Mouse (Mus musculus) lung, postnatal 0 days (tissue): ENCODE data around the gene Aasdh.

Experiments
- CTCF ChIP-seq: IDR thresholded peaks from 2 replicates; pipeline ENCODE4 v1.5.1; 2016; ENCODE audit warnings: antibody characterized with exemption, mild to moderate bottlenecking
- EP300 ChIP-seq: IDR thresholded peaks from 2 replicates; pipeline ENCODE4 v1.6.1; 2016; ENCODE audit warnings: antibody characterized with exemption, mild to moderate bottlenecking, control low read depth

DNA sequence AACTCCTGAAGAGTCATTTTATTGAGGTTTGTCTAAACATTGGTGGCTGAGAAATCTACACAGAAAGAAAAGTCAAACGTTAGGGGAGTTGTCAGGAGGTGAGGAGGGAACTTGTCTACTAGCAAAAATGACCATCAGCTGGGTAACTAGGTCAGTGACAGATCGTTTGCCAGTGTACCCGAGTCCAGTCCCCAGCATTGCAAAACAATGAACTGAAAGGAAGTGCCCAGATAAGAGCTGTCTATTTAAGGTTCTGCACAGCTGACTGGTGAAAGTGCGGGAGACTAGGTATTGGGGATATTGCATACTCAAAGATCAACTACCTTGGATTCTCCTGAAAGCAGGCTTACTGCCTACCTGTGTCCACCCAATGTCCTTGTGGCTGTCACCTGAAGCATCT is 3.2 kb downstream of the Aasdh start:
- TF ChIP-seq EP300 (no peak), CTCF (no peak)
